Mouse (Mus musculus) layer of hippocampus, adult 2 months (tissue): ENCODE measurements at regions not wholly inside any gene's neighbourhood (a gene's known extent, or its start where the extent isn't known, plus 50 kb on each side); places are given as distances from the start of the nearest gene placed in this dataset.
A peak's percentile ranks its signal among the peaks of the same experiment; 100 is the strongest.
"Not testable (repeated sequence)": the region's sequence is repeated elsewhere in the genome, so short reads cannot be mapped to it uniquely, and the experiment has no call there.

Source experiments
- DNase-seq, 2 experiments: peaks; one replicate each; pipeline ENCODE4 v3.0.0; 2022; ENCODE audit warnings: low spot score in 2 of 2
- H3K27ac ChIP-seq: fragments of 200-600 bp; 2 replicates; pipeline ENCODE4 v1.8.1; 2022
- H3K4me3 ChIP-seq: fragments of 200-600 bp; 2 replicates; pipeline ENCODE4 v1.8.1; 2022; ENCODE audit warnings: mild to moderate bottlenecking
- CTCF ChIP-seq: fragments of 200-600 bp; conservative IDR thresholded peaks from 2 replicates; pipeline ENCODE4 v1.8.1; 2022; ENCODE audit warnings: antibody characterized with exemption, mild to moderate bottlenecking, moderate library complexity

DNA sequence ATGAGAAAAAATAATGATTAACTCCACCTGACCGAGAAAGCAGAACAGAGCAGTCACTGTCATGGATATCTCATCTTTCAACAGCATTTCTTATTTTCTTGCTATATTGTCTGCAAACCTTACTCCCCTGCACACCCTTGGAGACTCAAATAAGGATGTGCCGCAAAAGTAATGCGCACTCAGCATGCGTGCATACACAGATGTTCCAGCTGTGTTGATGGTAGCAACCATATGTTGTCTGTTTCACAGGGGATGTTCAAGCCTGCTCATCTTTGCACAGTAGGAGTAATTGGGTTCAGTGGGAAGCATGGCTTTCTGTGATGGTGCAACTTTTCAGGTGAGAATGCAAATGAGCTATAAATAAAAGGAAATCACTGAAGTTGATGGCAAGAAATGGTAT, 1182.9 kb upstream of the Manea start:
- H3K27ac ChIP-seq: no peak overlapping the region
- no peak overlapping the region for H3K4me3 ChIP-seq
- no peak for DNase-seq
- no peak for TF ChIP-seq CTCF

DNA sequence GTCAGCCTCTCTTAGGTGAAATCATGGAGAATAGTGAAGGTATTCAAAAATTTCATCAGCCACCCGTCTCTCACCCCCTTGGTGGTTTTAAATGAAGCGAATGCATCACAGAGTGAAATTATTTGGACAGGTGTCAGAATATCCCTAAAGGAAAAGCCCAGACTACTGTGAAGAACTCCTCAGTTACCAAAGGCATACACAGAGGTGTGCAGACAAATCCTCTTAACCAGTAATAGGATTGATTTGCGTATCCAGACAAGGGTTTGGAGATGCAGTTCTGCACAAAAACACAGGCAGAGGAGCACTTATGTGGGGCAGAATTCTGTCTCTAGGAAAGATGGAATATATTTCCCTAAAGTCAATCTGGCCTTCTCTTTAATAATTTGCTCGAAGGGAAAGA, 1173.6 kb upstream of the Manea start:
- DNase-seq: no peak
- H3K27ac ChIP-seq: no peak overlapping the region
- TF ChIP-seq CTCF: no peak
- no peak overlapping the region for H3K4me3 ChIP-seq

DNA sequence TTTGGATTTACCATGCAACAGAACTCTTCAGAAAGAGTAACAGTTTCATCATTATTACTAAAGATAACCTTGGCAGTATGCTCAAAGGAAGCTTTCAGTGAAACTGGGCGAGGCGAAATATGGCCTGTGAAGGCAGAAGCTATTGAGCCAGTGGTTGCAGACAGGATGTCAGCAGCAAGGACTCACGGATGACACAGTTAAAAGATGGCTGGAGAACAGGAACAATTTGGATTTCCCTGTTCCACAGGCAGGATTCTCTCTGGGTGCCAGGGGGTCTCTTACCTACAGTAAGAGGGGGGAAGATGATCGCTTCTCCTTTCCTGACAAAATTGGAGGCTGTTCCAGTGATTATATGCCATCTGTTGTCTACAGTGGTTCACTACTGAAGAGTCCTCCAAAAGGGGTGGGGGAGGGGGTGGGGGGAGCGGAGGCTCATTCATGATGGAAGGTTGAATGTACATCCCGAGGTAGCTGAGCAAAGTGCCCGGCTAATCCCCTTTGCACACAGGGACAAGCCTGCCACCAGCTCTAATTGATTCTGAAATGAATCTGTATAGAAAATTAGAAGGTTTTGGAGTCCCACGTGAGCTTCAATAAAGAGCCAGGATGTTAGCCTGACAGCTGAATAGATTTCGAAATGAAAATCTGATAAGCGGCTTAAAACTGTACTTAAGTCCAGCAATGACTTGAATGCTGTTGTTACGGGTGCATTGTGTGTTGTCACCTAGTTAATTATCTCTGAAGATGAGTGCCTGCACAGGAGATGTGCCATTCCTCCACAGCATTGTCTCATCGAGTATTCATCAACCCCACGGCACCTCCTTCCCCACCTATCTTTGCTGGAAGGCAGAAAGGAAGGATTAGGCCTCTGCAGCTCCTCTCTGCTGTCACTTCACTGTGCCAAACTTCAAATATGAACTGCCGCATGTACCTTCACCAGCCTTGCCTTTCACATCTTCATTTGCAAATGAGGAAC, 1158.4 kb upstream of the Manea start:
- no peak for TF ChIP-seq CTCF
- DNase-seq: no peak
- Histone ChIP-seq H3K27ac (no peak overlapping the region), H3K4me3 (no peak overlapping the region)

DNA sequence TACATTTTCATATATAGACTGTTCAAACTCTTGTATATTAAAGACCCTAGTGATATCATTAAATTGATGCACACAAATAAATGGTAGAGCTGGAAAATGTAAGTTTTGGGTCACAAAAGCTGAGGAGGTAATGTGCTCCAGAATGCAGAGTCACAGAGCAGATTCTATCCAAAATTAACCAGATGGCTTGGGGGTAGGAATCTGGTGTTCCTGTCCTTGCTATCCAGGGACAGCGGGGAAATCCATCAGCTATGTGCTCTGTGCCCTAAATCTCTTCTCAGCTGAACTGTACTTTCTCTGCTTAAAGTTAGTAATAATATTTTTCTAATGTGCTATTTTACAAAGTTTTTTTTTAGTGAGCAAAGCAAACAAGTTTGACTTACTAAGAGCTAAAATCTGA, 1151.2 kb upstream of the Manea start:
- peak; percentile 19 to 52 for DNase-seq
- no peak for TF ChIP-seq CTCF
- Histone ChIP-seq H3K27ac (peak overlapping the region; percentile 74), H3K4me3 (no peak overlapping the region)

DNA sequence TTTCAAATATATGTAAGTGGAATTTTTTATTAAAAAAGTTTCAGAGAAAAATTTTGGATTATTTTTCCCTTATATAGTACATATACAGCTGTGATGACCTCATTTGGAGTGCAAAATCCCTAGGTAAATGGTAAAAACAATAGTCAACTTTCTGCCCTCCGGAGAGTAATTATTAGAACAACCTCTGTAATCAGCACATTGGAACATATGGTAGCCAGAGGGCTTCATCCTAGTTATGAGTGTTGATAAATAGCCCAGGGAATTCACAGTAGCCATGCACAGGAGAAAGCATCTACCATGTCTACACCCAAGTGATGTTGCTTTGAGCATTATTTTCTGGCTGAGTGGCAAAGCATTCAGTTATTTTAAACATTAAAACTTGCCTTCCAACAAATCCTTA, 1150.6 kb upstream of the Manea start:
- Histone ChIP-seq H3K27ac (peak overlapping the region; percentile 74; the same call in 1 of the 2 replicates), H3K4me3 (no peak overlapping the region)
- no peak for DNase-seq
- TF ChIP-seq CTCF: no peak

DNA sequence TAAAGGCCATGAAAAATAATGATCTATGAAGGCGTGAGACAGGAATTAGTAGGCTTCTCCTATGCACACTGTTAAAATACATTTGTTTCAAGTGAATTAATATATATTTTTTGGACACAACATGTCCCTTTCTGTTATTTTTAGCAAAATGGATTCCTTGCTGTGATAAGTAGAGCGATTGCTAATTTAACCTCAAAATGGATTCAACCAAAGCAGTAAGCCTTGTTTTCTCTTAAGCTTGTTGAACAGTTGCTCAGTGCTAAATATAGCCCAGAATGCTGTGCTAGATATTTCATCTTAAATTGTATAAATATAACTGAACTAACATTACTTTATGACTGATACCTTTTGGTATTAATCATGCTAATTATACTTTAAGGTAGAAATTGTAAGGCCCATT, 1144.6 kb upstream of the Manea start:
- no peak for DNase-seq
- Histone ChIP-seq H3K27ac (no peak overlapping the region), H3K4me3 (no peak overlapping the region)
- no peak for TF ChIP-seq CTCF

GRCm38 (mm10) chr4:27449901-27450300, 1103.2 kb upstream of the Manea start:
- DNase-seq: no peak
- Histone ChIP-seq H3K4me3 (no peak overlapping the region), H3K27ac (no peak overlapping the region)
- no peak for TF ChIP-seq CTCF

DNA sequence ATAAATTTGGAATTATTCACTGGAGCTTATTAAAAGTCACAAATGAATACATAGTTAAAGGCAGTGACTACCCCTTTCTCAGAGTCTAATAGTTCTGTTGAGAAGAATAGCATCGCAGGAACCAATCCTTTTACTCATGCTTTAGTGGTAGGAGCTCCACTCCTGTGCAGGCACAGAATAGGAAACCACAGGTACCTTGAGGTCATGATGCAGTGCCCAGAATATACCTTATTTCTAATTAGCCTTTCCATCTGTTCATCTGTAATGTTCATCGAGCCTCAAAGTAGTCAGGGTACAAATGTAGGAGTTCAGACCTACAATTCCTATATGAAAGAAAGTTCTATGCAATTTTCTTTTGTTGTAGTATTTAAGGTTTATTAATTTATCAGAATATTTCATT, 1099.6 kb upstream of the Manea start:
- no peak overlapping the region for H3K4me3 ChIP-seq
- DNase-seq: no peak

GRCm38 (mm10) chr4:27429210-27429789, 1082.6 kb upstream of the Manea start:
- no peak overlapping the region for H3K27ac ChIP-seq
- no peak for TF ChIP-seq CTCF
- H3K4me3 ChIP-seq: no peak overlapping the region
- DNase-seq: no peak

More for the DNA sequence above, 1099.6 kb upstream of the Manea start:
- no peak overlapping the region for H3K27ac ChIP-seq
- TF ChIP-seq CTCF: no peak

DNA sequence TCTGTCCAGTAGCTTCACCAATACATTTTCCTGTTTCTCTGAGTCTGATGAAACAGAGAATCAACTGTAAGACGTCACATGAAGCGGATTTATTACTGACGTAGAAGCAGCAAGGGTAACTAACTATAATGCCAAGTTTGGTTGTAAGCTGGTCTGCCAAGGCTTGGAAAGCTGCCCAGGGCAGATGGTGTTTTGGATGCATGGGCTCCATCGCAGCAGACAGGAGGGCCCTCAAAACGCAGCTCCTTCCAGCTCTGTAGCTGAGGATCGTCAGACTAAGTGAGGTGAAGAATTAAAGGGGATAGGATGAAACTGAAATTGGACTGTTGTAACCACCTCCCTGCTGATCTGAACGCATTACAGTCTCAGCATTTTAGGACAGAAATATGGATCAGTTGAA, 1079.2 kb upstream of the Manea start:
- H3K4me3 ChIP-seq: peak overlapping the region; percentile 19; the same call in 1 of the 2 replicates
- no peak for TF ChIP-seq CTCF
- peak; percentile 73 to 75 for DNase-seq
- peak overlapping the region; percentile 59; the same call in 1 of the 2 replicates for H3K27ac ChIP-seq

- Histone ChIP-seq H3K4me3 (no peak overlapping the region), H3K27ac (no peak overlapping the region)
- no peak for TF ChIP-seq CTCF
- no peak for DNase-seq
Observed at GRCm38 (mm10) chr4:27423846-27424245, 1077.2 kb upstream of the Manea start.

- no peak for DNase-seq
- no peak for TF ChIP-seq CTCF
- H3K27ac ChIP-seq: no peak overlapping the region
- no peak overlapping the region for H3K4me3 ChIP-seq
Observed at GRCm38 (mm10) chr4:27418517-27418916, 1071.8 kb upstream of the Manea start.

DNA sequence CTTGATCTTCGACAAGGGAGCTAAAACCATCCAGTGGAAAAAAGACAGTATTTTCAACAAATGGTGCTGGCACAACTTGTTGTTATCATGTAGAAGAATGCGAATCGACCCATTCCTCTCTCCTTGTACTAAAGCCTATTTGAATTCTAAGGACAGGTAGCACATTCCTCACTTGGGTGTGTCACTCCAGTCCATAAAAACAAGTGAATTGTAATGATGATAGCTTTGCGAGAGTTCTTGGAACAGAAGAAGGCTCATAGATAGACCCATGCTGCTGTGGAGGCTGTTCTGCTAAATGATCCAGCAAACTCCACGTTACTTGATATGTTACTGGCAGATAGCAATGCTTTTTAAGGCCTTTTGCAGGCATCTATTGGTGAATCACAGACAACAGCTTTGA, 1038.2 kb upstream of the Manea start:
- DNase-seq, H3K27ac ChIP-seq, H3K4me3 ChIP-seq: not testable (repeated sequence)

DNA sequence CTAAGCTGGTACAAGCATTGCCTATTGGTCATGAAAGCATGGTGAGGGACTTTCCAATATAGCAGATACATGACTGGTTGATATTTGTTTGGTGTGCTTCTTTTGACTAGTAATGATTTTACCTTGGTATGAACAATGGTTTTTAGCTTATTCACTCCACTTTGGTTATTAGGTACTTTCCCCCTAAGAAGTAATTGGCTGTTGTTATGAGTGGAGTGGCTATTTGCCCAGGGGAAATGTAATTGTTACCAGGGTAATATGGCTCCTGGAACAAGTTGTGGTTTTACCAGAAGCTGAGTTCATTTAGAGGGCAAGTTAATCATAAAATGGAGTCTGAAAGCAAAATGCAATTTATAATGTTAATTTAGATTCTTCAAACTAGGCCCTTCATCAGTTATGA, 1000.2 kb upstream of the Manea start:
- Histone ChIP-seq H3K27ac (no peak overlapping the region), H3K4me3 (no peak overlapping the region)
- TF ChIP-seq CTCF: no peak
- no peak for DNase-seq
